In the genomic region with DNA sequence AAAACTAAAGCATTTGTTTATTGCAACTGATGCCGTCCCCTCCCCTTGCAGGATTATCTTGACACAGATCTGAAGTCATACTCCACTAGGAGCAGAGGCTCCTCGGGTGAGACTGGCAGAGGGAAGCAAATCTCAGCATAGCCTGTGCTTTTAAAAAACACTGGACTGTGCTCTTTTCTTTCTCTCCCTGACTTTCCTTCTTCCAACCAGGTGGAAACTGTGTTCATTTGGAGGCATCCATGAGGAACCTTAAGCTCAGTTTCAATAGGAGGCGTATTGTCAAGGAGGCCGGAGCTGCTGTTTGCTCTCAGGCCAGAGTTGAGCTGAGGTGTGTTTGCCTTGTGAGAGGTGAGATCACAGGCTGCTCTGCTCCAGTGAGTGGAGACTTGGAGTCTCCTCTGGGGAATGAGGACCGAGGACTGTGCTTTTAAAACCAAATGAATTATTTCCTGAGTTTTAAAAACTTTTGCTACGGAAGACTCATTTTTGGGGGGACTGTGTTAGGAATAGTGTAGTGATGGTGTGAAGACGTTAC, we compare ENCODE assay signal across 8 mouse cellular contexts. TPM values are rescaled to one million over a fixed set of nuclear protein-coding genes. Genes with fewer than 3 reads are reported as not detected.
DNase-seq lines count a peak whose midpoint lies in the region; ATAC-seq lines count a peak whose summit lies in the region.

No protein-coding gene starts in this region.

- peak overlapping the region; percentile 87 for H3K9ac ChIP-seq in lung, embryonic 16.5 days (ENCODE audit: low read length)
- no peak overlapping the region for H3K9ac ChIP-seq in forebrain, embryonic 14.5 days (ENCODE audit: low read length)
- no peak overlapping the region for H3K9ac ChIP-seq in limb, embryonic 15.5 days
- no peak overlapping the region for H3K9ac ChIP-seq in stomach, embryonic 14.5 days (replicated peaks; ENCODE audit: low read depth, low read length)

- peaks cover 31% of the 10 kb centered on the region for H3K4me1 ChIP-seq in lung, embryonic 16.5 days (replicated peaks; ENCODE audit: control insufficient read depth, insufficient read depth, low read length)
- H3K4me1 ChIP-seq in forebrain, embryonic 14.5 days (ENCODE audit: control insufficient read depth, insufficient read depth, low read length), result peaks cover 10% of the 10 kb centered on the region
- H3K4me1 ChIP-seq in limb, embryonic 15.5 days, result peaks cover 18% of the 10 kb centered on the region
- peaks cover 6% of the 10 kb centered on the region; the same call in 1 of the 2 replicates for H3K4me1 ChIP-seq in stomach, embryonic 14.5 days (ENCODE audit: control insufficient read depth, insufficient read depth, low read length)

- ATAC-seq in lung, embryonic 16.5 days (ENCODE audit: low read depth), result no peak
- ATAC-seq in forebrain, embryonic 14.5 days, result no peak
- no peak for ATAC-seq in limb, embryonic 15.5 days (ENCODE audit: insufficient number of reproducible peaks, low FRiP score, low TSS enrichment, low read depth)
- no peak for ATAC-seq in stomach, embryonic 14.5 days (ENCODE audit: insufficient number of reproducible peaks, insufficient read depth, low FRiP score, low read depth)

- no peaks in the 10 kb centered on the region for H3K9me3 ChIP-seq in lung, embryonic 16.5 days (ENCODE audit: control insufficient read depth, low read length)
- no peaks in the 10 kb centered on the region for H3K9me3 ChIP-seq in forebrain, embryonic 14.5 days (replicated peaks; ENCODE audit: control insufficient read depth, low read length)
- H3K9me3 ChIP-seq in limb, embryonic 15.5 days, result no peaks in the 10 kb centered on the region
- no peaks in the 10 kb centered on the region for H3K9me3 ChIP-seq in stomach, embryonic 14.5 days (ENCODE audit: control insufficient read depth, low read depth, low read length)

- H3K4me2 ChIP-seq in lung, embryonic 16.5 days (ENCODE audit: low read depth, low read length), result peak overlapping the region; percentile 94
- H3K4me2 ChIP-seq in forebrain, embryonic 14.5 days (ENCODE audit: low read length), result peak overlapping the region; percentile 91
- H3K4me2 ChIP-seq in limb, embryonic 15.5 days, result peak overlapping the region; percentile 94
- H3K4me2 ChIP-seq in stomach, embryonic 14.5 days (replicated peaks; ENCODE audit: low read depth, low read length), result peak overlapping the region; percentile 97

- peak overlapping the region; percentile 89 for H3K4me3 ChIP-seq in lung, embryonic 16.5 days (ENCODE audit: low read length)
- H3K4me3 ChIP-seq in forebrain, embryonic 14.5 days (ENCODE audit: low read depth, low read length), result peak overlapping the region; percentile 74
- peak overlapping the region; percentile 92 for H3K4me3 ChIP-seq in limb, embryonic 15.5 days
- peak overlapping the region; percentile 69 for H3K4me3 ChIP-seq in stomach, embryonic 14.5 days (ENCODE audit: low read depth, low read length)

- H3K27me3 ChIP-seq in lung, embryonic 16.5 days (ENCODE audit: control insufficient read depth, insufficient read depth, low read depth, low read length), result no peaks in the 10 kb centered on the region
- H3K27me3 ChIP-seq in forebrain, embryonic 14.5 days (replicated peaks; ENCODE audit: control insufficient read depth, insufficient read depth, low read length), result peaks cover 11% of the 10 kb centered on the region; the same call in 1 of the 2 replicates
- 0 out of 2 replicates have a peak, but pooled peaks cover 3% of the 10 kb centered on the region for H3K27me3 ChIP-seq in limb, embryonic 15.5 days
- no peaks in the 10 kb centered on the region for H3K27me3 ChIP-seq in stomach, embryonic 14.5 days (ENCODE audit: control insufficient read depth, insufficient read depth, low read length)

- no peak for DNase-seq in lung, postnatal 4 days
- no peak for DNase-seq in forebrain, embryonic 14.5 days (ENCODE audit: low spot score)
- no peak for DNase-seq in adrenal gland, postnatal 36 days
- DNase-seq in Muller cell, postnatal 12 days (ENCODE audit: inconsistent ontology term), result no peak
- DNase-seq in cerebellum, postnatal 36 days, result no peak

- H3K36me3 ChIP-seq in lung, embryonic 16.5 days (ENCODE audit: control insufficient read depth, insufficient read depth, low read length), result no peaks in the 10 kb centered on the region; the same call in 1 of the 2 replicates
- H3K36me3 ChIP-seq in forebrain, embryonic 14.5 days (ENCODE audit: control insufficient read depth, insufficient read depth, low read length), result no peaks in the 10 kb centered on the region
- H3K36me3 ChIP-seq in limb, embryonic 15.5 days, result no peaks in the 10 kb centered on the region
- H3K36me3 ChIP-seq in stomach, embryonic 14.5 days (ENCODE audit: control insufficient read depth, insufficient read depth, low read length), result no peaks in the 10 kb centered on the region

- H3K27ac ChIP-seq in lung, embryonic 16.5 days (ENCODE audit: low read length), result 0 out of 2 replicates have a peak overlapping the region, but pooled peaks have one; percentile 21
- H3K27ac ChIP-seq in forebrain, embryonic 14.5 days (ENCODE audit: low read depth, low read length), result no peak overlapping the region
- H3K27ac ChIP-seq in limb, embryonic 15.5 days, result no peak overlapping the region
- no peak overlapping the region for H3K27ac ChIP-seq in stomach, embryonic 14.5 days (ENCODE audit: low read length)

- WGBS in lung, embryonic 16.5 days, result 27% methylated on average over 7 of the region's 7 CpGs
- WGBS in forebrain, embryonic 14.5 days, result 37% methylated on average over 7 of the region's 7 CpGs
- WGBS in limb, embryonic 15.5 days, result 27% methylated on average over 7 of the region's 7 CpGs
- 27% methylated on average over 7 of the region's 7 CpGs for whole genome bisulfite sequencing in stomach, embryonic 14.5 days

RNA-seq across cellular contexts. Expression of gene Lifr, which starts 40.3 kb away (rescaled TPM):
- polyA plus RNA-seq in lung, embryonic 16.5 days (2015; fragmentation: Nextera tagmentation; extraction: Ambion mirVana), result 22.7 and 26.4 TPM in 2 replicates
- 8.5 and 10.7 TPM in 2 replicates for polyA plus RNA-seq in forebrain, embryonic 14.5 days (2014; fragmentation: Nextera tagmentation; extraction: Ambion mirVana)
- polyA plus RNA-seq in limb, embryonic 15.5 days (2015; fragmentation: Nextera tagmentation; extraction: Ambion mirVana), result 14.3 and 16.7 TPM in 2 replicates
- polyA plus RNA-seq in stomach, embryonic 14.5 days (2014; fragmentation: Nextera tagmentation; extraction: Ambion mirVana), result 23.6 and 26.8 TPM in 2 replicates
- 10 to 100 TPM; 35.8 to 59.6 TPM for total RNA-seq in adrenal gland, postnatal 36 days (2021)
